Mouse (Mus musculus) stomach, embryonic 14.5 days (tissue): Measurements from ENCODE around the gene Cxcr1. TPM values are rescaled to one million over a fixed set of nuclear protein-coding genes. Genes with fewer than 3 reads are reported as not detected.

Experiments used
- ATAC-seq: fragments of 200-750 bp; cut with Nextera tagmentation; 2 replicates; pipeline ENCODE4 v1.8.0; 2017; ENCODE audit warnings: low read depth, moderate TSS enrichment; ENCODE audit not compliant: insufficient number of reproducible peaks, insufficient read depth, low FRiP score
- H3K27ac ChIP-seq: fragments of 300-500 bp; sonication (generic); 2 replicates; pipeline ENCODE4 v1.5.1; 2014; ENCODE audit warnings: mild to moderate bottlenecking, low read length, moderate library complexity, mixed read lengths
- H3K27me3 ChIP-seq: fragments of 300-500 bp; sonication (generic); 2 replicates; pipeline ENCODE4 v1.6.1; 2014; ENCODE audit warnings: low read length, control low read depth, mixed read lengths; ENCODE audit not compliant: control insufficient read depth, insufficient read depth
- H3K36me3 ChIP-seq: fragments of 300-500 bp; sonication (generic); 2 replicates; pipeline ENCODE4 v1.6.1; 2014; ENCODE audit warnings: mild to moderate bottlenecking, control low read depth, low read length, moderate library complexity, mixed read lengths; ENCODE audit not compliant: control insufficient read depth, insufficient read depth
- H3K4me1 ChIP-seq: fragments of 300-500 bp; sonication (generic); 2 replicates; pipeline ENCODE4 v1.6.1; 2014; ENCODE audit warnings: low read length, control low read depth, mixed read lengths; ENCODE audit not compliant: control insufficient read depth, insufficient read depth
- H3K4me2 ChIP-seq: fragments of 300-500 bp; sonication (generic); replicated peaks from 2 replicates; pipeline ENCODE4 v1.6.1; 2014; ENCODE audit warnings: low read depth, low read length, control low read depth
- H3K4me3 ChIP-seq: fragments of 300-500 bp; sonication (generic); 2 replicates; pipeline ENCODE4 v1.5.1; 2014; ENCODE audit warnings: low read depth, low read length, control low read depth
- H3K9ac ChIP-seq: fragments of 300-500 bp; sonication (generic); replicated peaks from 2 replicates; pipeline ENCODE4 v1.6.1; 2014; ENCODE audit warnings: low read depth, mild to moderate bottlenecking, control low read depth, low read length, moderate library complexity, mixed read lengths
- H3K9me3 ChIP-seq: fragments of 300-500 bp; sonication (generic); 2 replicates; pipeline ENCODE4 v1.6.1; 2016; ENCODE audit warnings: low read depth, low read length, control low read depth; ENCODE audit not compliant: control insufficient read depth
- WGBS: fragments of 180-500 bp; shearing (Covaris S2); extraction: QIAGEN DNeasy Blood & Tissue Kit; methylation state at CpG from one replicate; pipeline ENCODE4 v1.1.7; 2014; 5-methylcytosine and 5-hydroxymethylcytosine counted together
- polyA plus RNA-seq: library from polyadenylated mRNA; unstranded; fragments of >200 nt; fragmentation: Nextera tagmentation; extraction: Ambion mirVana; gene quantifications from 2 replicates; pipeline ENCODE4 v1.2.1, GENCODE M21; 2014

Gene Cxcr1
- polyA plus RNA-seq, 1 experiment from 2014 or later, result not detected

GRCm38 (mm10) chr1:74203457-74203856, 9.0 kb upstream of the Cxcr1 start:
- ATAC-seq, result no peak
- Histone ChIP-seq H3K4me1 (0 out of 2 replicates have a peak, but pooled peaks cover 3% of the 10 kb centered on the region), H3K4me2 (no peak overlapping the region)

GRCm38 (mm10) chr1:74201048-74201844, 6.8 kb upstream of the Cxcr1 start:
- H3K27ac ChIP-seq, result no peak overlapping the region
- H3K9ac ChIP-seq, result no peak overlapping the region
- 0 out of 2 replicates have a peak, but pooled peaks cover 3% of the 10 kb centered on the region for H3K4me1 ChIP-seq
- no peak overlapping the region for H3K4me2 ChIP-seq
- H3K4me3 ChIP-seq, result no peak overlapping the region
- H3K27me3 ChIP-seq, result no peaks in the 10 kb centered on the region
- H3K9me3 ChIP-seq, result no peaks in the 10 kb centered on the region
- WGBS, result 79% methylated on average over 7 of the region's 7 CpGs
- H3K36me3 ChIP-seq, result no peaks in the 10 kb centered on the region
- no peak for ATAC-seq

More at GRCm38 (mm10) chr1:74203457-74203856, 9.0 kb upstream of the Cxcr1 start:
- H3K4me3 ChIP-seq, result no peak overlapping the region
- H3K27me3 ChIP-seq, result no peaks in the 10 kb centered on the region
- H3K27ac ChIP-seq, result no peak overlapping the region
- H3K9ac ChIP-seq, result no peak overlapping the region
- H3K9me3 ChIP-seq, result no peaks in the 10 kb centered on the region
- 50% methylated on average over 5 of the region's 5 CpGs for WGBS
- no peaks in the 10 kb centered on the region for H3K36me3 ChIP-seq

- H3K4me1 ChIP-seq, result 0 out of 2 replicates have a peak, but pooled peaks cover 3% of the 10 kb centered on the region
- no peak overlapping the region for H3K4me3 ChIP-seq
- H3K27me3 ChIP-seq, result no peaks in the 10 kb centered on the region
- H3K36me3 ChIP-seq, result no peaks in the 10 kb centered on the region
- ATAC-seq, result no peak
- no peaks in the 10 kb centered on the region for H3K9me3 ChIP-seq
- WGBS, result 76% methylated on average over 8 of the region's 8 CpGs
- H3K27ac ChIP-seq, result no peak overlapping the region
- no peak overlapping the region for H3K4me2 ChIP-seq
- H3K9ac ChIP-seq, result no peak overlapping the region
Observed at GRCm38 (mm10) chr1:74199046-74199445, 4.6 kb upstream of the Cxcr1 start.

DNA sequence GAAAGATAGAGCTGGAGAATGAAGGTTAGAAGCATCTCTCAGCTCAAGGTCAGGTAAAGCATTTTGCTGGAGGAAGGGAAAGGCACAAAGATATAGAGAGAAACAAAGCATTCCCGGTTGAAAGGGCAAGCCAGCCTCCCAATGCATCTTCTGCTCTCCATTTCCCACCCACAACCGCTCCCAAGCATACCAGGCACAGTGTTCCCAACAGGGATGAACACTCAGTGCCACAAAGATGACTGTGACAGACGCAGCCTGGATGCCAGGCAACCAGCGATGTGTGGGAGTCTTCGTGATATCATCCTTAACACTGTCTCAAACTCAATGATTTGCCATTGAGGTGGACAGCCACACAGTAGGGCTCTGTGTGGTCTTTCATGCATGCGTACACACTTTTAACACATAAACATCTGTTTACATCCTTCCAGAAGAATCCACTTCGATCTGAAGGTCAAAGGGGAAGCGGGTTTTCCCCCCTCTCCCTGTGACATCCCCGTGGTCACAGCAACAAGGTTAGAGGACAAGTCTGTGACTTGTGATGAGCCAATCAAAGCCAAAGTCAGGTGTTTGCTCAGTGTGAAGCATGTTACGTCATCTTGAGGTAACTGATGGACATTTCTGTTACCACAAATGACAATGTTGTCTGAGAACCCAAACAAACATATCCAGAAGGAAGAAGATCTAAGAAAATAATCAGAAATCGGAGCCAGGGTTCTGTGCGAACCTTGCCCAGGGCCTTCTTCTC, 3.5 kb upstream of the Cxcr1 start:
- H3K9ac ChIP-seq, result no peak overlapping the region
- H3K27me3 ChIP-seq, result no peaks in the 10 kb centered on the region
- WGBS, result 79% methylated on average over 12 of the region's 12 CpGs
- no peak overlapping the region for H3K27ac ChIP-seq
- 0 out of 2 replicates have a peak, but pooled peaks cover 3% of the 10 kb centered on the region for H3K4me1 ChIP-seq
- H3K4me3 ChIP-seq, result no peak overlapping the region
- no peak for ATAC-seq
- no peaks in the 10 kb centered on the region for H3K36me3 ChIP-seq
- H3K4me2 ChIP-seq, result no peak overlapping the region
- H3K9me3 ChIP-seq, result no peaks in the 10 kb centered on the region

DNA sequence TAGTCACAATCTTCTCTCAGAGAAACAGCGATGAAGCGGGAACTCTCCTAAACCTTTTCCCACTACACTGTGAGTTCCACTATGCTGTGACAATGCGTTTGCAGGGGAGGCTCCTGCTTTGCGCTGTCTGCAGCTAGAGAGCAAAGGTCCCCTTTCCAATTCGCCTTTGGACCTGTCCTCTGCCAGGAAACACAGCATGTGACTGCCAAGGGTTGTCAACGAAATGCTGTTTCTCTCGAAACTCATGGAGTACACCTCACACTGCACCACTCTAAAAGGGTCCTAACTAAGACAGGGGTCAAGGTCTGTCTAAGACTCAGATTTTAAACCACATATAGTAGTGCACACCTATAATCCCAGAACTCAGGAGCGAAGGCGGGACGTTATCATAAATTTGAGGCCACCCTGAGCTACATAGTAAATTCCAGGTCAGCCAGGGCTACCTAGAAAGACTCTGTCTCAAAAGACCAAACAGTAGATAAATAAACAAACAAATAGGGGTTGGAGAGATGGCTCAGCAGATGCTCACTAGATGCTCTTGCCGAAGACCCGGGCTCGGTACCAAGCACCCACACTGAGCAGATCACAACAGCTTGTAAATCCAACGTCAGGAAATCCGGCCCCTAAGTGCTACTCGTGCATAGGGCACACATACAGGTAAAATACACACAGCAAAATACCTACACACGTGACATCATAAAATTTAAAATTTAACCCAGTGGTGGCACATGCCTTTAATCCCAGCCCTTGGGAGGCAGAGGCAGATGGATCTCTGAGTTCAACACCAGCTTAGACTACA, 2.4 kb upstream of the Cxcr1 start:
- ATAC-seq, result no peak
- Histone ChIP-seq H3K4me2 (no peak overlapping the region), H3K4me1 (0 out of 2 replicates have a peak, but pooled peaks cover 3% of the 10 kb centered on the region), H3K27me3 (no peaks in the 10 kb centered on the region), H3K9ac (no peak overlapping the region), H3K4me3 (no peak overlapping the region), H3K9me3 (no peaks in the 10 kb centered on the region), H3K27ac (no peak overlapping the region), H3K36me3 (no peaks in the 10 kb centered on the region)
- WGBS, result 77% methylated on average over 17 of the region's 17 CpGs

DNA sequence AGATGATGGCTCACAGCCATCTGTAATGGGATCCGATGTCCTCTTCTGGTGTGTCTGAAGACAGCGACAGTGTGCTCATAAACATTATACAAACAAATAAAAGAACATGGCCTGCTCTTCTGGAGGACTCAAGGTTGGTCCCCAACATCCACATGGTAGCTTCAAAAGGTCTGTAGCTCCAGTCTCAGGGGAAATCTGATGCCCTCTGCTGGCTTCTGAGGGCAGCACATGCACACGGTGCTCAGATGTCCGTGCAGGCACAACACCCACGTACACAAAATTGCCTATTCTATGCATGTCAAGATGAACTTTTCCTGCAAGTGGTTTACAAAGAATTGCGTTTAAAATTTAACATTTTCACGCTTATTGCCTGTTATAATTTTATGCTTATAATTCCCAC, 1.5 kb upstream of the Cxcr1 start:
- H3K4me2 ChIP-seq, result no peak overlapping the region
- 0 out of 2 replicates have a peak, but pooled peaks cover 3% of the 10 kb centered on the region for H3K4me1 ChIP-seq
- WGBS, result 47% methylated on average over 7 of the region's 7 CpGs

DNA sequence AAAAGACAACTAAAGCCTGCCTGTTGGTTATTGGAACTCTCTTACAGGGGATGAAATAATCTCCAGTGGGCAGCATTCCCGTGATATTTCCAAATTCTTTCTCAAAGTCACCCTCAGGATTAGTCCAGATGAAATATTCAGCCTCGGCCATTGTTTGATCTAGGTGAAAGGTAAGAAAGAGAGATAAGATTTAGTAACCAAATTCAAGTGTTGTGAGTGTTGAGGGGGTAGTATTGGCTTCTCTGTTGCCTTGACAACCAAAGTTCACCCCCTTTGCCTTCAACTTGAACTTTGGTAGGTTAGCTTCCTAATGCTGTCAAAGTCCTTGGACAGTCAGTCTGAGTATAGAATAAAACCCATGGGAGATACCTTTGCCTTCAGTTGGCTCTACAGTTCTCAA, 1.7 kb downstream of the Cxcr1 start:
- H3K9ac ChIP-seq, result no peak overlapping the region
- WGBS, result 71% methylated on average over 2 of the region's 2 CpGs
- H3K36me3 ChIP-seq, result no peaks in the 10 kb centered on the region

More for the DNA sequence above, 1.5 kb upstream of the Cxcr1 start:
- Histone ChIP-seq H3K9me3 (no peaks in the 10 kb centered on the region), H3K36me3 (no peaks in the 10 kb centered on the region), H3K27ac (no peak overlapping the region), H3K9ac (no peak overlapping the region), H3K27me3 (no peaks in the 10 kb centered on the region), H3K4me3 (no peak overlapping the region)
- no peak for ATAC-seq

GRCm38 (mm10) chr1:74190471-74190870, 4.0 kb downstream of the Cxcr1 start:
- 85% methylated on average over 7 of the region's 7 CpGs for WGBS
- no peak overlapping the region for H3K4me2 ChIP-seq

More for the DNA sequence above, 1.7 kb downstream of the Cxcr1 start:
- Histone ChIP-seq H3K4me3 (no peak overlapping the region), H3K4me1 (no peaks in the 10 kb centered on the region), H3K27ac (no peak overlapping the region), H3K9me3 (no peaks in the 10 kb centered on the region), H3K27me3 (no peaks in the 10 kb centered on the region), H3K4me2 (no peak overlapping the region)
- ATAC-seq, result no peak

More at GRCm38 (mm10) chr1:74190471-74190870, 4.0 kb downstream of the Cxcr1 start:
- no peak for ATAC-seq
- Histone ChIP-seq H3K9me3 (no peaks in the 10 kb centered on the region), H3K27me3 (no peaks in the 10 kb centered on the region), H3K27ac (no peak overlapping the region), H3K9ac (no peak overlapping the region), H3K4me1 (no peaks in the 10 kb centered on the region), H3K4me3 (no peak overlapping the region), H3K36me3 (no peaks in the 10 kb centered on the region)
